Mouse (Mus musculus) adrenal gland, adult 8-10 months (tissue): ENCODE data around the gene Hist1h2an. TPM values are rescaled to one million over a fixed set of nuclear protein-coding genes. Genes with fewer than 3 reads are reported as not detected.

ENCODE experiments used
- microRNA-seq, 2 experiments: library from miRNA; unstranded; fragments of <30 nt; microRNA quantifications; one replicate each; pipeline ENCODE4 v1.2.0; 2022
- total RNA-seq, 4 experiments: library from RNA; stranded (reverse); gene quantifications; 2 replicates each; pipeline ENCODE4 v1.2.4; 2022

Hist1h2an gene
- total RNA-seq, 4 experiments from 2014 or later, result 2.7 to 7.2 TPM; not detected in 2

Small RNAs within 50 kb of the gene (microRNA-seq; reads per million reads assigned to microRNA genes)
- gene Gm19658 (0 reads per million in 2 experiments), gene Gm44346 (0 reads per million in 2 experiments), gene Gm44454 (0 reads per million in 2 experiments), gene Gm44466 (0 reads per million in 2 experiments)

Other genes starting within 250 kb of the Hist1h2an start
- not detected for gene Olfr1366, start 244.4 kb downstream of the Hist1h2an start, total RNA-seq
- not detected for gene Olfr1535, start 227.3 kb downstream of the Hist1h2an start, total RNA-seq
- not detected for gene Olfr1364, start 205.5 kb downstream of the Hist1h2an start, total RNA-seq
- gene Olfr1362, start 173.2 kb downstream of the Hist1h2an start, total RNA-seq, result not detected
- not detected for gene Olfr11, start 144.7 kb downstream of the Hist1h2an start, total RNA-seq
- gene Olfr1361, start 123.8 kb downstream of the Hist1h2an start, total RNA-seq, result not detected
- gene Olfr1360, start 109.8 kb downstream of the Hist1h2an start, total RNA-seq, result not detected
- gene Olfr1359, start 89.1 kb downstream of the Hist1h2an start, total RNA-seq, result not detected
- gene Hist1h2bl, start 71.1 kb downstream of the Hist1h2an start, total RNA-seq, result 10 to 100 TPM; 19.0 to 38.1 (median 29.8) TPM
- 1 to 10 TPM; 2.1 to 9.9 (median 7.2) TPM for gene Hist1h2ai, start 70.8 kb downstream of the Hist1h2an start, total RNA-seq
- 10 to 100 TPM; 23.6 to 39.6 (median 35.8) TPM for gene Hist1h3h, start 69.6 kb downstream of the Hist1h2an start, total RNA-seq
- gene Hist1h2bm, start 65.2 kb downstream of the Hist1h2an start, total RNA-seq, result 1 to 10 TPM; 3.7 to 7.9 (median 5.3) TPM
- 10 to 100 TPM in 3 of 4 experiments, 1 to 10 TPM in 1; 7.2 to 11.3 (median 10.4) TPM for gene Hist1h4j, start 52.2 kb downstream of the Hist1h2an start, total RNA-seq
- gene Hist1h4k, start 36.7 kb downstream of the Hist1h2an start, total RNA-seq, result 100 to 1,000 TPM in 3 of 4 experiments, 10 to 100 TPM in 1; 68.3 to 123 (median 109) TPM
- 10 to 100 TPM in 1 of 4 experiments, 1 to 10 TPM in 3; 6.2 to 10.4 (median 7.6) TPM for gene Hist1h2ak, start 33.4 kb downstream of the Hist1h2an start, total RNA-seq
- 10 to 100 TPM; 10.1 to 17.6 (median 15.3) TPM for gene Hist1h2bn, start 33.1 kb downstream of the Hist1h2an start, total RNA-seq
- gene Hist1h1b, start 6.6 kb downstream of the Hist1h2an start, total RNA-seq, result 10 to 100 TPM; 13.2 to 18.9 (median 15.8) TPM
- gene Hist1h3i, start 3.8 kb downstream of the Hist1h2an start, total RNA-seq, result 10 to 100 TPM; 45.2 to 52.5 (median 48.0) TPM
- 10 to 100 TPM in 1 of 4 experiments, 1 to 10 TPM in 3; 6.0 to 15.5 (median 8.6) TPM for gene Hist1h2bp, start 243 bp upstream of the Hist1h2an start, total RNA-seq
- 10 to 100 TPM; 62.2 to 78.1 (median 68.0) TPM for gene Hist1h2bq, start 23.0 kb upstream of the Hist1h2an start, total RNA-seq
- 10 to 100 TPM in 3 of 4 experiments, 1 to 10 TPM in 1; 6.1 to 36.2 (median 24.9) TPM for gene Hist1h2ao, start 23.2 kb upstream of the Hist1h2an start, total RNA-seq
- 100 to 1,000 TPM; 110 to 175 (median 150) TPM for gene Hist1h4m, start 24.5 kb upstream of the Hist1h2an start, total RNA-seq
- gene Hist1h4n, start 45.0 kb upstream of the Hist1h2an start, total RNA-seq, result 100 to 1,000 TPM in 2 of 4 experiments, 10 to 100 TPM in 2; 56.8 to 227 (median 113) TPM
- 10 to 100 TPM; 19.8 to 45.6 (median 32.3) TPM for gene Hist1h2ap, start 46.3 kb upstream of the Hist1h2an start, total RNA-seq
- gene Hist1h2br, start 46.5 kb upstream of the Hist1h2an start, total RNA-seq, result 10 to 100 TPM; 63.3 to 78.8 (median 69.1) TPM
- 1 to 10 TPM; 1.5 to 6.2 (median 3.6) TPM for gene Zfp184, start 157.9 kb upstream of the Hist1h2an start, total RNA-seq
- not detected for gene Pom121l2, start 194.0 kb upstream of the Hist1h2an start, total RNA-seq
- gene Prss16, start 222.5 kb upstream of the Hist1h2an start, total RNA-seq, result under 1 TPM in 2 of 4 experiments, not detected in 2; 0.63 to 0.70 TPM
- gene Hist1h2ah, start 248.3 kb upstream of the Hist1h2an start, total RNA-seq, result 10 to 100 TPM in 2 of 4 experiments, 1 to 10 TPM in 1, not detected in 1; 6.0 to 18.5 (median 12.6) TPM
- gene Hist1h2bk, start 248.7 kb upstream of the Hist1h2an start, total RNA-seq, result 10 to 100 TPM; 22.5 to 31.6 (median 25.4) TPM